Mouse (Mus musculus): ENCODE measurements around the gene Raet1e. TPM values are rescaled to one million over a fixed set of nuclear protein-coding genes. Genes with fewer than 3 reads are reported as not detected.

Gene Raet1e
- total RNA-seq, 2 experiments from 2014 or later, result 0.24 TPM; not detected in 1

Other genes with a start within 250 kb of the Raet1e start
- not detected for gene 4930444G20Rik, start 90.5 kb upstream of the Raet1e start, total RNA-seq (2021)
- gene E030030I06Rik, start 9.3 kb upstream of the Raet1e start, total RNA-seq (2021), result 1 to 10 TPM; 2.0 to 3.4 TPM
- gene H60b, start within 50 bp of the Raet1e start, total RNA-seq (2021), result not detected
- under 1 TPM in 1 of 2 experiments, not detected in 1; 0.24 TPM for gene Raet1d, start 202.0 kb downstream of the Raet1e start, total RNA-seq (2021)

Measured in heart, postnatal 14 days (tissue).